Mouse (Mus musculus): ENCODE measurements at regions not wholly inside any gene's neighbourhood (a gene's known extent, or its start where the extent isn't known, plus 50 kb on each side); places are given as distances from the start of the nearest gene placed in this dataset.

- no peak for TF ChIP-seq CTCF (IDR thresholded peaks at IDR 0.05; ENCODE audit: low read depth, low read length)
- TF ChIP-seq POLR2A (IDR thresholded peaks at IDR 0.05; ENCODE audit: extremely low read depth, insufficient read depth, low read length): no peak
These were observed 191.2 kb downstream of the Etv1 start for GRCm38 (mm10) chr12:38970347-38970746.
